Mouse (Mus musculus) midbrain, embryonic 10.5 days (tissue): ENCODE results near the gene Rab14. TPM values are rescaled to one million over a fixed set of nuclear protein-coding genes. Genes with fewer than 3 reads are reported as not detected.

Experiments used
- DNase-seq: peaks from one replicate; pipeline ENCODE4 v3.0.0-alpha.2; 2017; ENCODE audit warnings: low spot score
- H3K27ac ChIP-seq: fragments of 300-500 bp; sonication (generic); replicated peaks from 2 replicates; pipeline ENCODE4 v1.5.1; 2016; ENCODE audit warnings: mild to moderate bottlenecking
- H3K27me3 ChIP-seq: fragments of 300-500 bp; sonication (generic); 2 replicates; pipeline ENCODE4 v1.6.1; 2016; ENCODE audit warnings: low read depth, mild to moderate bottlenecking; ENCODE audit not compliant: poor library complexity, severe bottlenecking
- H3K36me3 ChIP-seq: fragments of 300-500 bp; sonication (generic); 2 replicates; pipeline ENCODE4 v1.6.1; 2016; ENCODE audit warnings: mild to moderate bottlenecking, moderate library complexity
- H3K4me1 ChIP-seq: fragments of 300-500 bp; sonication (generic); 2 replicates; pipeline ENCODE4 v1.6.1; 2016
- H3K4me3 ChIP-seq: fragments of 300-500 bp; sonication (generic); 2 replicates; pipeline ENCODE4 v1.5.1; 2016; ENCODE audit warnings: mild to moderate bottlenecking, moderate library complexity
- H3K9me3 ChIP-seq: fragments of 300-500 bp; sonication (generic); replicated peaks from 2 replicates; pipeline ENCODE4 v1.6.1; 2016; ENCODE audit warnings: mild to moderate bottlenecking
- WGBS: fragments of 180-500 bp; shearing (Covaris S2); methylation state at CpG from one replicate; pipeline ENCODE4 v1.1.7; 2016; 5-methylcytosine and 5-hydroxymethylcytosine counted together
- polyA plus RNA-seq: library from polyadenylated mRNA; unstranded; fragments of >200 nt; fragmentation: Nextera tagmentation; extraction: Ambion mirVana; gene quantifications from 2 replicates; pipeline ENCODE4 v1.2.1, GENCODE M21; 2016

Rab14 gene
- polyA plus RNA-seq, 1 experiment from 2014 or later, result 272 TPM

- Histone ChIP-seq H3K9me3 (no peaks in the 10 kb centered on the region), H3K27me3 (no peaks in the 10 kb centered on the region), H3K27ac (no peak overlapping the region), H3K4me1 (no peaks in the 10 kb centered on the region), H3K4me3 (no peak overlapping the region), H3K36me3 (peaks cover 80% of the 10 kb centered on the region)
- no peak for DNase-seq
- WGBS, result 93% methylated on average over 5 of the region's 5 CpGs
These were observed 12.0 kb downstream of the Rab14 start for GRCm38 (mm10) chr2:35188929-35189328.

GRCm38 (mm10) chr2:35183115-35183673, 17.7 kb downstream of the Rab14 start:
- no peak for DNase-seq
- Histone ChIP-seq H3K27me3 (no peaks in the 10 kb centered on the region), H3K36me3 (peaks cover 96% of the 10 kb centered on the region), H3K4me1 (no peaks in the 10 kb centered on the region), H3K4me3 (no peak overlapping the region), H3K9me3 (no peaks in the 10 kb centered on the region), H3K27ac (no peak overlapping the region)
- 90% methylated on average over 6 of the region's 6 CpGs for WGBS

DNA sequence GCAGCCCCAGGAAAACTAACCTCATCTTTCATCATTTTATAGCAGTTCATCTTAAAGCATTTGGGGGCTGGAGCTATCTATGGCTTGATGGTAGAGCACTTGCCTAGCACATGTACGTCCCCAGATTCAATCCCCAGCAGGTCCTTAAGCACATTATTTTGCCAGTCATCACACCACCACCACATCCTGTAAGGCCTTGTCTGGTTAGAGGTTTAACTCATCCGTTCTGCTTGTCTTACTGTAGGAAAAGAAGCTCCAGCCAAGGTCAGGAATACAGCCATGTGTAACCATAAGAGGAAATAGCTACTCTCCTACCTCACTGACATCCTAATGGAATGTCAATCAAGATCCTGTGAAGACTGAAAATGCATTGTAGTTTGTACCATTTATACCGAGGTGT, 22.8 kb downstream of the Rab14 start:
- DNase-seq, result no peak
- Histone ChIP-seq H3K27me3 (no peaks in the 10 kb centered on the region), H3K9me3 (no peaks in the 10 kb centered on the region), H3K36me3 (peaks cover 99% of the 10 kb centered on the region), H3K27ac (no peak overlapping the region), H3K4me1 (no peaks in the 10 kb centered on the region), H3K4me3 (no peak overlapping the region)
- WGBS, result 91% methylated on average over 3 of the region's 3 CpGs

DNA sequence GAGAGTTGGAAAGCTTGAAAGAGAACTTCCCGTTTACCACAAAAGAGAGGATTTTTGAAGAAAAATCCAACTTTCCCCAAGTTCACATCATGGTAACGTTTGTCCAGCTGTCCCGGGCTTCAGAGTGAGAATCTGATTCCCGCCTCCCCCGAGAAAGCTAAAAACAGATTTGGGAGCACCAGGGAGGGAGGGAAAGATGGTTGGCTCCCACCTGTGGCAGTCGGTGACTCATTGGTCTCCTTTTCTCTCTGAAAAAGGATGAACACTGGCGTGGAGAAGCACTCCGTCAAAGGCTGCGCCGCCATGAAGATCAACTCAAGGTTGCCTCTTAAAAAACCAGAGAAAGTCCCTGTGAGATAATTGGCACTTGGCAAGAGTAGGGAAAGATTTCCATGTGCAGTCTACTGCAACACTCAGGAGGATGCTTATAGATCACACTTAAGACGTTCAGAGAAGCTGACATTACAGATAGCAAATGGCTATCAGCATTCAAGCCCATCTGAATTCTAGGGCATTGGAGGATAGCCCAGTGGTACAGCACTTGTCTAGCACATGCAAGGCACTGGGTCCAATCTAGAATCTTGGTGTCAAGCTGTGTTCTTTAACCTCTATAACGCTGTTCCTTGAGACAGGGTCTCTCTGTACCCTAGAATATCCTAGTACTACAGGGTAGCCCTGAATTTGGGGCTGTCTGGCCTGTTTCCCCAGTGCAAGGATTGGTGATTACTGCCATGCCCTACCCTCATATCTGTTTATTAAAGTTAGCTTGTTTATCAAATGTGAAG, 25.4 kb downstream of the Rab14 start:
- WGBS, result 93% methylated on average over 12 of the region's 12 CpGs
- H3K27ac ChIP-seq, result no peak overlapping the region
- no peaks in the 10 kb centered on the region for H3K9me3 ChIP-seq
- H3K36me3 ChIP-seq, result peaks cover 100% of the 10 kb centered on the region
- no peak overlapping the region for H3K4me3 ChIP-seq
- no peaks in the 10 kb centered on the region for H3K27me3 ChIP-seq
- no peak for DNase-seq
- H3K4me1 ChIP-seq, result no peaks in the 10 kb centered on the region

- Histone ChIP-seq H3K4me1 (no peaks in the 10 kb centered on the region), H3K9me3 (no peaks in the 10 kb centered on the region), H3K4me3 (no peak overlapping the region), H3K36me3 (peaks cover 100% of the 10 kb centered on the region), H3K27me3 (no peaks in the 10 kb centered on the region), H3K27ac (no peak overlapping the region)
- 61% methylated on average over 5 of the region's 5 CpGs for WGBS
- DNase-seq, result no peak
These were observed 26.8 kb downstream of the Rab14 start for GRCm38 (mm10) chr2:35174100-35174499.

GRCm38 (mm10) chr2:35173666-35174065, 27.3 kb downstream of the Rab14 start:
- 91% methylated on average over 5 of the region's 5 CpGs for WGBS
- no peaks in the 10 kb centered on the region for H3K9me3 ChIP-seq
- no peaks in the 10 kb centered on the region for H3K4me1 ChIP-seq
- no peak overlapping the region for H3K27ac ChIP-seq
- no peak overlapping the region for H3K4me3 ChIP-seq
- no peaks in the 10 kb centered on the region for H3K27me3 ChIP-seq
- DNase-seq, result no peak
- peaks cover 100% of the 10 kb centered on the region for H3K36me3 ChIP-seq

- no peaks in the 10 kb centered on the region for H3K4me1 ChIP-seq
- DNase-seq, result no peak
- H3K36me3 ChIP-seq, result peaks cover 100% of the 10 kb centered on the region
- no peak overlapping the region for H3K27ac ChIP-seq
- 96% methylated on average over 4 of the region's 4 CpGs for WGBS
- no peaks in the 10 kb centered on the region for H3K9me3 ChIP-seq
- H3K4me3 ChIP-seq, result no peak overlapping the region
- H3K27me3 ChIP-seq, result no peaks in the 10 kb centered on the region
These were observed 28.7 kb downstream of the Rab14 start for GRCm38 (mm10) chr2:35172246-35172645.

DNA sequence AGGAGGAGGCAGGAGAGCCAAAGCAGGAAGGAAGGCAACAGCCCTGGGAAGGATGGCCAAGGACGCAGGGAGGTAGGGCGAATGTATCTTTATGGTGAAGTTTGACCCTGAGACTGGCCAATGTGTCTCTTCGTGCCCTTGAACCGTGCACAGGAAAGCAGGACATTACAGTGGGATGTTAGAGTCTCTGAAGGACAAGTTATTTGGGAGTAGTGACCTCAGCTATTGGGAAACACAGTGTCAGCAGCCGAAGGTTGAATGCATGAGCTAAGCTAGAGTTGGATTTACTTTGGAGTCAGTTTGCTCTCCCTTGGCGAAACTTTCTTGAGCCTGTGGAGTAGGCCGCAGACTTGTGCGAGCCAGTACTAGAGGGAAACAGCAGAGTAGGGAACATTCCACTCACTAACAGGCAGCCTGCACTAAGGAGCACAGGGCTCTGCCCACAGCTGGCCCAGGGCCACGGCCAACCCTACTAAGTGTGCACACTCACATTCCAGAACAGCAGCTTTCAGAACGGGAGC, 29.5 kb downstream of the Rab14 start:
- Histone ChIP-seq H3K4me3 (no peak overlapping the region), H3K9me3 (no peaks in the 10 kb centered on the region), H3K27me3 (no peaks in the 10 kb centered on the region), H3K36me3 (peaks cover 100% of the 10 kb centered on the region), H3K4me1 (no peaks in the 10 kb centered on the region), H3K27ac (no peak overlapping the region)
- no peak for DNase-seq
- WGBS, result 90% methylated on average over 10 of the region's 10 CpGs

DNA sequence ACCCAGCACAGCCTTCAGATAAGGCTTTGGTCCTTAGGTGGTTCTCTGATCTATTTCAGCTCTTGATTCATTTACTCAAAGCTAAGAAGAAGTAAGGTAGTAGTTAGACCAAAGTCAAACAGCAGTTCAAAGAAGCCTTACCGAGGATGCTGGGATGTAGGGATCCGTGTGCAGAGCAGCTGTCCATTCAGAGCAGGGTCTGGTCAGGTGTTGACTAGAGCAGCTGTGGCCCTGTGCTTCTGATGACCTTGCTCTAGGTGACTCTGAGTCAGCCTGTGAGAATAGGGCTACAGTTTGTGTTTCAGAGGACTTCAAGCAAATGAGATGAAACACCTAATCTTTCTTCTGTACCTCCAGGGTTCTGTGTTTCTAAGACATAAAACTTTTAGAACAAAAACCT, 31.5 kb downstream of the Rab14 start:
- Histone ChIP-seq H3K4me1 (no peaks in the 10 kb centered on the region), H3K36me3 (peaks cover 98% of the 10 kb centered on the region), H3K9me3 (no peaks in the 10 kb centered on the region), H3K4me3 (no peak overlapping the region), H3K27ac (no peak overlapping the region), H3K27me3 (no peaks in the 10 kb centered on the region)
- WGBS, result 92% methylated on average over 2 of the region's 2 CpGs
- no peak for DNase-seq

GRCm38 (mm10) chr2:35166816-35167215, 34.1 kb downstream of the Rab14 start:
- H3K36me3 ChIP-seq, result peaks cover 98% of the 10 kb centered on the region
- no peaks in the 10 kb centered on the region for H3K9me3 ChIP-seq
- H3K27me3 ChIP-seq, result no peaks in the 10 kb centered on the region
- DNase-seq, result no peak
- no peaks in the 10 kb centered on the region for H3K4me1 ChIP-seq
- H3K27ac ChIP-seq, result no peak overlapping the region
- 93% methylated on average over 5 of the region's 5 CpGs for WGBS
- no peak overlapping the region for H3K4me3 ChIP-seq

- no peak for DNase-seq
- Histone ChIP-seq H3K4me1 (no peaks in the 10 kb centered on the region), H3K27me3 (no peaks in the 10 kb centered on the region), H3K9me3 (no peaks in the 10 kb centered on the region), H3K36me3 (peaks cover 93% of the 10 kb centered on the region), H3K27ac (no peak overlapping the region), H3K4me3 (no peak overlapping the region)
- 95% methylated on average over 13 of the region's 13 CpGs for WGBS
These were observed 35.5 kb downstream of the Rab14 start for GRCm38 (mm10) chr2:35165416-35165815.

- Histone ChIP-seq H3K4me1 (no peaks in the 10 kb centered on the region), H3K27me3 (no peaks in the 10 kb centered on the region), H3K4me3 (no peak overlapping the region), H3K27ac (no peak overlapping the region), H3K9me3 (no peaks in the 10 kb centered on the region), H3K36me3 (peaks cover 93% of the 10 kb centered on the region)
- DNase-seq, result no peak
- 93% methylated on average over 5 of the region's 5 CpGs for whole genome bisulfite sequencing
These were observed 37.5 kb downstream of the Rab14 start for GRCm38 (mm10) chr2:35163396-35163795.

DNA sequence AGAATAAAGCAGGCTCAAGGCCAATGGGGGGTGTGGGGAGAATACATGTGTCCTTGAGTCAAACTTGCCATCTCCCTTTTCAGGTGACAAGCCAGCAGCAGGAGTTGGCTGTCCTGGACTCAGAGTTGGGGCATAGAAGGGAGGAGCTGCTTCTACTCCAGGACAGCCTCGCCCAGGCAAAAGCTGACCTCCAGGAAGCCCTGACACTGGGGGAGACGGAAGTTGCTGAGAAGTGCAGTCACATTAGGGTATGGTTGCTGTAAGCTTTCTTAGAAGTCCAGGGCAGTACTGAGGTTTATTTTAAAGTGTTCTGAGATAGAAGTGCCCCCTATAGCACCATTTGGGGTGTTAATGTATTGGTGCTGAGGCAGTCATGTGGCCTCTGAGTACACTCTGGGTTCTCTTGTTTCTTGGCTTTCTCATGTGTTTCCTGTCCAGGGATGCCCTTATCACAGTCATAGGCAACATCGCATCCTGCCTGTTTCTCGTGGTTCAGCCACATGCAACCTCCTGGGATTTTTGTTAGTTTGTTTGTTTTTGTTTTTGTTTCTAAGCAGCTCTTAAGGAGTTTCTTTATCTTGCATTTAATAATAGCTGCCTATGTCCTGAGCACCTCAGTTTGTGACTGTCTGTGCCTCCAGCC, 39.0 kb downstream of the Rab14 start:
- Histone ChIP-seq H3K9me3 (no peaks in the 10 kb centered on the region), H3K36me3 (peaks cover 93% of the 10 kb centered on the region), H3K27me3 (no peaks in the 10 kb centered on the region), H3K27ac (no peak overlapping the region), H3K4me3 (no peak overlapping the region), H3K4me1 (no peaks in the 10 kb centered on the region)
- WGBS, result 81% methylated on average over 4 of the region's 4 CpGs
- DNase-seq, result no peak
